Mouse (Mus musculus): ENCODE measurements at regions not wholly inside any gene's neighbourhood (a gene's known extent, or its start where the extent isn't known, plus 50 kb on each side); places are given as distances from the start of the nearest gene placed in this dataset.

DNA sequence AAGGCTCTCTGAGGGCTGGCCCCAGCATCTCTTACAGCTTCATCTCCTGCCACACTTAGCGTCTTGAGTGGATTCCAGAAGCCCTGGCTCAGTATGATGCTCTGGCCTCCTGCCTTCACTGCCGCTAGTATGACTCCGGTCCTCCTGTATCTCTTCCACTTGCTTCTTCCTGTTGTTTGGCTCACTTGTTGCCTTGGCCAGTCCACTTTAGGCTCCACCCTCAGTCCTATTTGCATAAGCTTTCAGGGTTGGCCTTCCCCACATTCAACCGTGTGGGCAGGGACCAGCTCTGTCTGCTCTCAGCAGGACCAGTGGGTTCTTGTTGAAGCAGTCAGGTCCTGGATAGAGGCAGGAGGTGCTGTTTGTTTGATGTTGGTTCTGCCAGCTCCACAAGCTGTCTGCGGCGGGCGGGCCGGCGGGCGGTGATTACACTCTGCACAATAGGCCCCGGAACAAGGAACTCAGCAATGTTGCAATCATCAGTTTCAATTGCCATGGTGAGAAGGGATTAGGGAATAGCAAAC lies 232.6 kb upstream of the Chd6 start:
- 0 out of 2 replicates have a peak, but pooled peaks have one; percentile 33 for ATAC-seq (ENCODE audit: insufficient number of reproducible peaks, low FRiP score, low TSS enrichment)

DNA sequence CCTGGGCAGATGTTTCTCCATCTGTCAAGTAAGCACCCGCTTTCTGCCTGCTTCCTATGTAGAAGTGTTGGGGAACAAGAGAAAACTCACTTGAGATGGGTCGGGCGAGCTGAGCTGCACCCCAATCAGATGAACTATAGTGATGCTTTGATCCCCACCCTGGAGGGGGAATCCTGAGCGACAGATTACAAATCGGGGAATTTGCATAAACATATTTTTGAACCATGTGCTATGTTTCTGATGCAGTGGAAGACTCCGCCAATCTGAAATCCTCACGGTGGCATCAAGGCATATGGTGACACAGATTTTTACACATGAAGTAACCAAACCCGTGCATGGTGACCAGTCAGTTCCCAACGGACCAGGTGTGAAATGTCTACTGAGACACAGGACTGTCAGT lies 231.4 kb upstream of the Chd6 start:
- no peak for ATAC-seq (ENCODE audit: insufficient number of reproducible peaks, low FRiP score, low TSS enrichment)

DNA sequence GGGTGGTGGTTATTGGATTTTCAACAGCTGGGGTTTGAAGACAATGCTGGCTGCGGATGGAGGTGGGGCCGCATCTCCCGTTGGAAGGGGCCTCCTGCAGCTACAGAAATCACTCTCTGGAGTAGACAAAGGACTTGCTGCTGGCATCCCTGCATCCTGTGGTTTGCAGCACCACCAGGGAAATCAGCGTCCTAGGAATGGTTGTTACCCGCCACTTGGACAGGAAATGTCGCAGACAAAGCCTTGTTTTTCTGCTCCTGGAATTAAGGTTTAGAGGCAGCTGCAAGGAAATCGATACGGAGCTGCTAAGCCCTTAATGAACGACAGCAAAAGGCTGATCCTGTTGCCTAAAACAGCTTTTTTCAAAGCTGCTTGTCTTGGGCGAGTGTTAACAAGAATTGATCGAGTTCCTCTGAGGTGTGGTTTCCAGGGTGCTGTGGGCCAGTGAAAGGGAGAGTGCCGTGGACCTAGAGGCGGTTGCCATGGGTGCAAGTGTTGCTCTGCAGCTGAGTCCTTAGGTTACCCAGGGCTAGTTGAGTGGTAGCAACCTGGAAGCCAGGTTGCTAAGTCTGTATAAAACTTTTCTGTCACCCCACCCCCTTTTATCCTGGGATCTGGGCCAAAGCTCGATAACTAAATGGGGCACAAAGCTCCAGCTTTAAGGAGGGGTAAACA lies 230.6 kb upstream of the Chd6 start:
- ATAC-seq (ENCODE audit: insufficient number of reproducible peaks, low FRiP score, low TSS enrichment), result no peak

DNA sequence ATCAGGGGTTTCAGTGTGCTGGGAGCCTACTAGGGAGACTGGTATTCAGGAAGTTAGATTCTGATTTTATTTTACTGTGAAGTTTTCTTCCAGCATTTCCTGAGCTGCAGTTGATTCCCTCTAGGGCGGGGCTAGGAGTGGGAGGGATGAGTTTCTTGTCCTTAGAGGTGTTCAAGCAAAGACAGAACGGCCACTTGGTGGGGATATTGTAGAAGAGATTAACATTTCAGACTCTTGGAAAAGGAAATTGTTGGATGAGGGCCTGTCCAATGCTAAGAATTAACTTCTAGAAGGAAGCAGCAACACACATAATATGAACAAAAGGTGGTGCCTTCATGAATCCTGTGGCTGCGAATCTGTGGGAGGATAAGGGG lies 230.1 kb upstream of the Chd6 start:
- ATAC-seq (ENCODE audit: insufficient number of reproducible peaks, low FRiP score, low TSS enrichment), result no peak

DNA sequence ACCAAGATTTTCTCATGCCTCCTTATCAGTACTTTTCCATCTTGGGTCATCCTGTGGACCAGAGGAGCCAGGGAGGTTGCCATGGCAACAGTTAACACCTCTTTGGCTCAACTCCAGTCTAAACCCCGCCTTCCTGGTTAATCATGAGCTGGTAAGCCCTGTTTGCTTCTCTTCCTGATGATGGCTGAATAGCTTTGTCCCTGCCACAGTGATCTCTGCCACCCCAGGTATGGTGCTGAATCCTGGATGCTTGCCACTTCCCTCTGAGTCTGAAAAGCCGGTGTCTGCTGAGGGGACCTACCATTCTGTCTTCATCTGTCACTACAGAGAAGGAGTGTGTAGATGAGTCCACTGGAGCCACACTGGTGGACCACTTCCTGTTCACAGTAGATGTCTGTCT lies 223.8 kb upstream of the Chd6 start:
- no peak for ATAC-seq (ENCODE audit: insufficient number of reproducible peaks, low FRiP score, low TSS enrichment)

DNA sequence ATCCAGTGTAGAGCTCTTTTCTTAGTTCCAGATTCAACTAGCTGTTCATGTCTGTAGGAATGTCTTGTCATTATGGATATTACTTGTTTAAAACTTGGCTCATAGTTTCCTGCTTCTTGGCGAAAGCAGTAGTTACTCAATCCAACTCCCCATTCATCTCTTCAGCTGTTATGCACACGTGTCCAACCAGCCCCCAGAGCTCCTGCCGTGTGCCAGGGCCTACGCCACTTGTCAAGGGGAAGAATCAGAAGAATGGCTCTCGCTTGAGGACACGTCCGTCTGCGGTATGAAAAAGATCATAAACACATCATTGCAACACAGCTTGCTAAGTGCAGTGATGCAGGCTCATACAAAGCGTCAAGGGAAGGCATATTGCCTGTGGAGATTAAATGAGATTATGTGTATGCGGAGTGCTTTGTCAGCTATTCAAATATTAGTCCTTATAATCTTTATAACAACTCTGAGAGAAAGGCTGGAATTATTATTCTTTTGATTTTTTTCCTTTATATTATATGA lies 223.0 kb upstream of the Chd6 start:
- no peak for ATAC-seq (ENCODE audit: insufficient number of reproducible peaks, low FRiP score, low TSS enrichment)

DNA sequence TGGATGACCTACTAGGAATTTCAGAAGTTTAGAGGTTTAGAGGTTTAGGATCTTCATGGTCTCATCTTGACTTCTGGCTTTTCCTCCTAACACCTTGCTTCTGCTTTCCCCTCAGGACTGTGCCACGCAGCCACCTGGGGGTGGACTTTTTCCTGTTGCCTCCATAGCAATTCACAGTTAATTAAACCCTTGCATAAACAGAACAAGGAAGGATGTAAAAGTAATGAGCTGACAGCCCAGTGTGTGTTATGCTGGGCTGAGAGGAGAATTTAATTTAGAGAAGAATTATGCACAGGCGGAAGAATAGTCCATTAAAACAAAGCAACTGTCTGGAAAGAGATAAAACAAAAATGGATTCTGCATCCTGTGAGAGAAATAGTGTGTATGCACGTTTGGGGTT lies 193.9 kb upstream of the Chd6 start:
- no peak for ATAC-seq (ENCODE audit: insufficient number of reproducible peaks, low FRiP score, low TSS enrichment)

DNA sequence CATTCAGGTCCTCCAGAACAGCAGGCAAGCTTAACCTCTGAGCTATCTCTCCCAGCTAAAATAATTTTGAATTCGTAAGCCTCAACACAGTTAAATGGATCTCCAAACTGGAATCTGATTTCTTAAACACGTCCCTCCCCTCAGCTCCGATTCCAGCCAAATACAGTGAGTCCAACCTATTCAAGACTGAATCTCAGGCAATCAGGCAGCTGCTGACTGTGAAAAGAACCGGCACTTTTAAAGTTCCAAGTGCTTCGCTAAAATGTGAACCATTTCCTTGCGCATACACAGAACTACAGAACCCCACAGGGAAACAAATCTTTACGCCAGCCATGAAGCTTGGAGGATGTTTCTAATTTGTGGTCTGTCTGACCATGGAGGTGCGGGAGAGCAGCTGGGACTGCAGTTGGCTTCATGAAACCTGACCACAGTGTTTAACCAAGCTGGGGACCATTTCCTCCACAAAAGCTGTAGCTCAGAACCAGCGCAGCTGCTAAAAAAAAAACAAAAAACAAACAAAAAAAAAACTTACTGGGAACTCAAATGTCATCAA lies 160.1 kb upstream of the Chd6 start:
- ATAC-seq (ENCODE audit: insufficient number of reproducible peaks, low FRiP score, low TSS enrichment), result no peak

DNA sequence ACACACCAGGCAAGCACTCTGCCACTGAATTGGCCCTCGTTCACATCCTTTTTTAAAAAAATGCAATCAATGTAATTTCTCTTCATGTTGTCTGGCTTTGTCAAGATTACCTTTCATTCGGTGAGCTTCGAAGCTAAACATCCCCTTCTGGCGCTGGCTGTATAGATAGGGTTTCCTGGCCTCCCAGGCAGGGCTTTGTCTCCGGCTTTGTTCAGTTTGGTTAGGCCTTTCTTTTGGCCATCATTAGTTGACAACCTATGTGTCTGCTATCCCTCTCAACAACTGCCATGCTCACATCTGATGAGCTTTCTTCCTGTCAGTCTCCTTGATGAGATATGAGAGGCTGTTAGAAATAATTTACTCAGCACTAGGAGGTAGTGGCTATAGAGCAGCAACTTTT lies 157.6 kb upstream of the Chd6 start:
- no peak for ATAC-seq (ENCODE audit: insufficient number of reproducible peaks, low FRiP score, low TSS enrichment)

DNA sequence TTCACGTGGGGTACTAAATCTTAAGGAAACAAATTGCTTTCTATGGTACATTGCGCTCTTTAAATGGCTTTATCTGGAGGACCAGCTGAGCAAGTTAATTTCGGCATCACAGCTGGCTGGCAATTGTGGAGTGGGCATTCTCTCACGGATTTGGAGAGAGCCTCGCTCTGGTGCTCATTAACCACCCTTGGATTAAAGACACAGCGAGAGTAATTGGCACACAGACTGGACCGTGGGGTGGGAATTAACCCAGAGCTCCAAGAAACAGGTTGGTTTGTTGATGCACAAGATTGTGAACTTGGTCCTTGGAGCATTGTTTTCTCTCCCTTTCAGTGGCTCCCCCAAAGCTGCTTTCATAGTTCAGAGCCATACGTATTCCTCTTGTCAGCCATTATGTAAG lies 156.3 kb upstream of the Chd6 start:
- no peak for ATAC-seq (ENCODE audit: insufficient number of reproducible peaks, low FRiP score, low TSS enrichment)

DNA sequence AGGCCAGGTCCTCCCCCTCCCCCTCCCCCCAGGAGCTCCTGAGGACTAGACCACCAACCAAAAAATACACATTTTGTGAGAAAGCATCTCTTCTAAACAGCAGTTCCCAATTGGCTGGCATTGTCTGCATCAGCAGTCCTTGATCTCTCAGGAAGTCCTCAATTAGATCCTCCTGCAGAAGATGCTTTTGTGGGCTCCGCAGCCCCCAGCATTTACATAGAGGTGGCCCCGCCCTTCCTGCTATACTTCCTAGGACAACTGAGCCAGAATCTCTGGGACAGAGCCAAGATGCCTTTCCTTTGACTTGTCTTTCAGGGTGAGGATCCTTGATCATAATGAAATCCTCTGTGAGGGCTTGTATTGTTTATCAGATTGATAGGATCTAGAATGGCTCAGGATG lies 143.9 kb upstream of the Chd6 start:
- no peak for ATAC-seq (ENCODE audit: insufficient number of reproducible peaks, low FRiP score, low TSS enrichment)

DNA sequence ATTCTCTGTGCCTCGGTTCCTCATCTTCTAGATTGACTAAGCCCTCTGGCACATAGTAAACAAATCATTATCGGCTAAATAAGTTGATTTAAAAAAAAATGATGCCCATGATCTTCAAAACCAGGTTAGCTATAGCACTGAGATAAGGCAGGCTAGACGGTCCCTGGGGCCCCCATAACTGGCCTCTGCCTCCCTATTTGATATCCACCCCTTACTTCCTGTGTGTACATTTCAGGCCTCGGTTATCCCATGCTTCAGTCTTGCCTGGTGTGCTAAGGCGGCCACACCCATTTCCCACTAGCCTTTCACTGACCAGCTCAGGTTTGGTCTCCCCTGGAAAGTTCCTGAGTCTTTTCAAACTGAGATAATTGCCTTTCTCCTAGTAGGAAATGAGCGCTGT lies 132.8 kb upstream of the Chd6 start:
- no peak for ATAC-seq (ENCODE audit: insufficient number of reproducible peaks, low FRiP score, low TSS enrichment)

DNA sequence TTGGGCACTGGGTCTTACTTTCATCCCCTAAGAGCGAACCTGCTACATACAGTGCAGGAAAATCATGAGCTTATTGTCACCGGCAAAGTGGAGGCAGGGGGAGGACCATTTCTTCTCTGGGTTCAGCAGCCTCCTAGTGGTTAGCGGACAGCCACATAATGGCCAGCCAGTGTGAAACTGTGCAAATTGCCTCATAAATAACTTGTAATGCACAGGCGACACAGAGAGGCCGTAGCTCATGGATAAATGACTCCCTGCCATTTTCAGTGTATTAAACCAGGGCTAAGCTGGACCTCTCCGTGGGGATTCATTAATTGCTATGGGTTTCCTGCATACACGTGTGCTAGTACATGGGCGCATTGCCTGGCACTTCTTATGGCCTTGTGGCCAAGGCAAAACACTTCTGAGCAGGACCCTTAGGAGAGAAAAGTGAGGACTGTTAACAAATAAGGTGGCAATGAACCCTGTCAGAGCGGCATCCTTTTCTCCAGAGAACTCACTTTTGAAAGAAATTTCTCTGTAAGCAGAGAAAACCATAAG lies 128.5 kb upstream of the Chd6 start:
- ATAC-seq (ENCODE audit: insufficient number of reproducible peaks, low FRiP score, low TSS enrichment), result no peak

DNA sequence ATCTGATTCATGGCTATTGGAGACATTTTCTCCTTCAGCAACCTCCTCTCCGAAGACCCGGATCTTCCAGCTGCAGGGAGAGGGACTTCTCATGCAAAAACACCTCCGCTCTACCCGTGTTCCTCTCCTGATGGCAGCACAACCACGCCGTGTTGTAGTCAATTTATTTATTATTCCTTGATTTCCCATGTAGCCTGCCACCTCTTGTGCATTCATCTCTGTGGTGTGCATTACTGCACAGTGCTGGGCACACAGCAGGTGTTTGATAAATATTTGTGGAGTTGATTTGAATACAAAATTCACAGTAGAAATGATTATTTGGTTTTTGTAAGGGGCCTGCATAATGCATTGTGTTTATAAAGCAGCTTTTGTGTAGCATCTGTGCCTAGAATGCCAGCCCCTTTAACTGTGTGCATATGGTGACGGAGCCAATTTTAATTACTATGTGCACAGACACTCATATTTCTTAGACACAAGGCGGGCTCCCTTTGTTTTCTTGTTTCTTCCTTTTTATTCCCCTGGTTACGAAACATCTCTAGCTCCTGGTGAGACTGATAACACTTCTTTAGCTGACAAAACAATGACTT lies 124.4 kb upstream of the Chd6 start:
- no peak for ATAC-seq (ENCODE audit: insufficient number of reproducible peaks, low FRiP score, low TSS enrichment)

DNA sequence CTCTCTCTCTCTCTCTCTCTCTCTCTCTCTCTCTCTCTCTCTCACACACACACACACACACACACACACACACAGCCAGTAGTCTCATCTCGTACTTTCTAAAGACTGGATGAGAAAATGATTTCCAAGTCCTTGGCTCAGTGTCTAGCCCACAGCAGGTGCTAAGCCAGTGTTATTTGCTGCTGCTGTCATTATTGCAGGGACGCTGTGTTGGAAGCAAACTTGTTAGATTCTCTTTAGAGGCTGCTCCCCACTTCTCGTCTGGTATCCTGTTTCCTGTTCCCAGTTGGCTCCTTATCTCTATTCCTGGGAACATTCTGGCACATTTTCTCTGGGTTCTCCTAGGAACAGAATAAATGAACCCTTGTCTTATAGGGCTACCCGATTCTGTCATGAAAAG lies 122.5 kb upstream of the Chd6 start:
- ATAC-seq (ENCODE audit: insufficient number of reproducible peaks, low FRiP score, low TSS enrichment), result no peak

DNA sequence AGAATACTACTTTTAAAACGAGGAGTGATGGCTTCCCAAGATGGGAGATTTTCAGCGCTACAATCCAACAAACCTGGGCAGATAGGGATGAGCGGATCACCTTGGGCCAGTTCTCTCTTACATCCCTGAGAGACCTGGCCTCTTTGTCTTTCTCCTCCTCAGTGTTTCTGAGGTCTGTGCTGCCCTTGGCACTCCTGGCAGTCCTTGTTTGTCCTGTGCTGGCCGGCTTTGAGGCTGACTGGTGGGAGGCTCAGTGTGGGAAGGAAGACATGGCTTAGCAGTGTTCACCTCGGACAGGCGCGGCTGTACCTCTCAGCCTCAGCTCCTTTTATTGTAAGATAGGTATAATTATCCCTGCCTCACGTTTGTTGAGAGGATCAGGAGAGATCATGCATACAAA lies 106.9 kb upstream of the Chd6 start:
- no peak for ATAC-seq (ENCODE audit: insufficient number of reproducible peaks, low FRiP score, low TSS enrichment)

DNA sequence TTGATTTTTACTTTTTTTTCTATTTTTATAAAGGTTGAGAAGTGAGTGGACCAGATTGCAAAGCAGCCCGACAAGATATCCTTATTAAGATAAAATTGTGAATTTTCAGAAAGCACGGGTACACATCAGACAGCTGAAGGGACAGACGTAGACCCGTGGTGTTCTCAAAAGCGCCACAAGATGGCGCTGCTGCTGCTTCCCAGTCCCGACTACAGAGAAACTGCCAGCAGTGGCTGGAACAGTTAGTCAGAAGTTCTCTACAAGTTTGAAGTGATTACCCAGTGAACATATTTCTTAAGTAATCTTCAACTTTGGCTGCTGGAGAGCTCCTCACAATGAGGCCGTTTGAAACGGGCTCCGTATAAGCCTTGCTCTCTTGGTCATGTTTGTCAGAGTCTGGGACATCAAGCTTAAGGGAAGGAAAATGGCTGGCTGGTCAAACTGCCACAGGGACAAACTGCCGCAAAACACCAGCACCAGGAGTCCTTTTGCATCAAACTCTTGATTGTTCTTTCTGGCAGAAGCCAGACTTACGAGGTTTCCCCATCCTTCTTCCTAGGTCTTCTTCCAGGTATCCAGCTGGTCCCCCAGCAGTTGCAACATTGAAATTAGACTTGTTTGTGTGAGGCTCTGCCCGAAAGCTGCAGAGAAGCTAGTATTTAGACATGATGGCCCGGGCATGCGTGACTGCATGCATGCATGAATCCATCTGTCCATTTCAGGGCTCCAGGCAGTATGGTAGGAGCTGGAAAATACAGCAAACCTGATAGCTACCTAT lies 106.0 kb upstream of the Chd6 start:
- ATAC-seq (ENCODE audit: insufficient number of reproducible peaks, low FRiP score, low TSS enrichment), result peak; percentile 70

DNA sequence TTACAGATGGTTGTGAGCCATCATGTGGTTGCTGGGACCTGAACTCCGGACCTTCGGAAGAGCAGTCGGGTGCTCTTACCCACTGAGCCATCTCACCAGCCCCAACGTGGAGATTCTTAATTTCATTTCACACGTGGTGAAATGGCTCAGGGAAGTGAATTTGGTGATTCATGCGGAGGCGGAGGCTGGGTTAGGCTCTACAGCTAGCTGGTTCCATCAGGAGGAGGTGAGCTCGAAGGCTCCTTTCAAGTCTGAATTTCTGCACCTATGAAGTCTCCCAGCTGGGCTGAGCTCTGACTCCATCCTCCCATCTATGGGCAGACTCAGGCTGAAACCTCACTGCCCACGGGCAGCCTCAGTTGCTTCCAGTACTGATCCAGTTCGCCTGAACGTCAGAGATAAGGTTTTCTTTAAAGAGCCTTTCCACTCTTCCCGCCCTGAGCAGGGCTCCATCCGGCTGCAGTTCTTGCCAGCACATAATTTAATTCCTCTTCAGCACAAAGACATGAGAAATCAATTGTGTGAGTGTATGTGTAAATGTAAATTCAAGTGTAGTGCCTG lies 103.5 kb upstream of the Chd6 start:
- no peak for ATAC-seq (ENCODE audit: insufficient number of reproducible peaks, low FRiP score, low TSS enrichment)

DNA sequence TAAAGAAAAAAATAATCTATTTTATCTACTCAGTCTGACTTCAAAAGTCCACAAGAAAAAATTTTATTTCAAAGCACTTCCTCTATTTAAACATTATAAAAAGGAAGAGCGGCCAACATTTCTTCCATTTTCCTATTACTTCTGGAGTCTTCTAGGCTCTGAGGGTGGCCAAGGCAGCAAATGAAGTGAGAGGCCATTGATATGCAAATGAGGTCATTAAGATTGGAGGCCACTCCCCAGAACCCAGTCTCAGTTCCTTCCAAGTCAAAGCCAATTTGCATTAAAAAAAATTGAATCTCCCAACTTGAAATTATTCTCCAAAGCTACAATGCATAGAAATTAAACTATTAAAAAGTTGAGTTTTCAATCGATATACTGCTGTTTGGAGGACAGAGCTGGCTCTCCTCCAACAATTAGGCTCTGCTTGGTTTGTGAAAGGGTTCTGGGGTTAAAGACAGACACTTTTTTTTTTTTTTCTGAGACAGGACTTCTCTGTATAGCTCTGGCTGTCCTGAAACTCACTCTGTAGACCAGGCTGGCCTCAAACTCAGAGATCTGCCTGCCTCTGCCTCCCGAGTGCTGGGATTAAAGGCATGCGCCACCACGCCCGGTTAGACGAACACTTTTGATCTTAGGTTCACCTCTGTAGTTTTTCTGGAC lies 88.0 kb upstream of the Chd6 start:
- no peak for ATAC-seq (ENCODE audit: insufficient number of reproducible peaks, low FRiP score, low TSS enrichment)

DNA sequence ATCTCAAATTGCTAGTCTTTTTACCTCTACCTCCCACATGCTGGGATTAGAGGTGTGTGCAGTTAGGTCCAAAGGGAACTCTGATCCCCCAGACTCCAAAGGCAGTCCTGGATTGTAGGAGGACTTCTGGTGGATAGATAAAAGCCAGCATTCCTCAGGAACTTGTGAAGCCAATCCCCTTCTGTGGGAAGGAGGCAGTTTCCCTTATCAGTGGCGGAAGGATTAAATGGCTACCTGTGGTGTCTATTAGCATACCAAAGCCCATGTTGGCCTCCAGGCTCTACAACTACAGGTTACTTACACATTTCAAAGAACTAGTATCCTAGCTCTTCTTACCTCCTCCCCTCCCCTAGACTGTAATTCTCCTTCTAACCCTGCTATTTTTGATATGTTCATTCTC lies 78.6 kb upstream of the Chd6 start:
- no peak for ATAC-seq (ENCODE audit: insufficient number of reproducible peaks, low FRiP score, low TSS enrichment)
